Mouse (Mus musculus): ENCODE results near the gene Il15ra. TPM values are rescaled to one million over a fixed set of nuclear protein-coding genes. Genes with fewer than 3 reads are reported as not detected.

The Il15ra gene
- polyA plus RNA-seq, 1 experiment, result 33.2 TPM

- Histone ChIP-seq H3K27ac (ENCODE audit: insufficient read depth, low read length) (no peak overlapping the region), H3K27me3 (ENCODE audit: control insufficient read depth, insufficient read depth, low read length) (no peaks in the 10 kb centered on the region), H3K4me3 (ENCODE audit: extremely low read depth, insufficient read depth, insufficient read length) (no peak overlapping the region), H3K36me3 (ENCODE audit: control insufficient read depth, insufficient read depth, low read length) (0 out of 2 replicates have a peak, but pooled peaks cover 2% of the 10 kb centered on the region), H3K4me1 (ENCODE audit: control insufficient read depth, insufficient read depth, insufficient read length) (no peaks in the 10 kb centered on the region)
- TF ChIP-seq CTCF (IDR thresholded peaks at IDR 0.05; ENCODE audit: extremely low read depth, insufficient read depth, insufficient read length, insufficient replicate concordance), result no peak
- TF ChIP-seq POLR2A (IDR thresholded peaks at IDR 0.05; ENCODE audit: low read depth, low read length), result no peak
- DNase-seq (ENCODE audit: low read depth in 1 of 2, low spot score in 2 of 2), result no peak
- 89% methylated on average over 2 of the region's 2 CpGs for WGBS
These were observed 13.5 kb downstream of the Il15ra start for GRCm38 (mm10) chr2:11718573-11718972.

GRCm38 (mm10) chr2:11722564-11722963 lies 17.5 kb downstream of the Il15ra start:
- TF ChIP-seq CTCF (IDR thresholded peaks at IDR 0.05; ENCODE audit: extremely low read depth, insufficient read depth, insufficient read length, insufficient replicate concordance) (no peak), POLR2A (IDR thresholded peaks at IDR 0.05; ENCODE audit: low read depth, low read length) (no peak)
- H3K4me3 ChIP-seq (ENCODE audit: extremely low read depth, insufficient read depth, insufficient read length), result no peak overlapping the region
- 0 out of 2 replicates have a peak, but pooled peaks cover 2% of the 10 kb centered on the region for H3K36me3 ChIP-seq (ENCODE audit: control insufficient read depth, insufficient read depth, low read length)
- DNase-seq (ENCODE audit: low read depth in 1 of 2, low spot score in 2 of 2), result no peak
- H3K27me3 ChIP-seq (ENCODE audit: control insufficient read depth, insufficient read depth, low read length), result no peaks in the 10 kb centered on the region
- no peaks in the 10 kb centered on the region for H3K4me1 ChIP-seq (ENCODE audit: control insufficient read depth, insufficient read depth, insufficient read length)
- 86% methylated on average over 9 of the region's 9 CpGs for WGBS
- no peak overlapping the region for H3K27ac ChIP-seq (ENCODE audit: insufficient read depth, low read length)

GRCm38 (mm10) chr2:11727574-11727973 lies 22.5 kb downstream of the Il15ra start:
- Histone ChIP-seq H3K36me3 (ENCODE audit: control insufficient read depth, insufficient read depth, low read length) (peaks cover 2% of the 10 kb centered on the region; the same call in 1 of the 2 replicates), H3K4me3 (ENCODE audit: extremely low read depth, insufficient read depth, insufficient read length) (no peak overlapping the region), H3K27ac (ENCODE audit: insufficient read depth, low read length) (no peak overlapping the region), H3K4me1 (ENCODE audit: control insufficient read depth, insufficient read depth, insufficient read length) (no peaks in the 10 kb centered on the region), H3K27me3 (ENCODE audit: control insufficient read depth, insufficient read depth, low read length) (no peaks in the 10 kb centered on the region)
- TF ChIP-seq POLR2A (IDR thresholded peaks at IDR 0.05; ENCODE audit: low read depth, low read length) (no peak), CTCF (IDR thresholded peaks at IDR 0.05; ENCODE audit: extremely low read depth, insufficient read depth, insufficient read length, insufficient replicate concordance) (no peak)
- WGBS, result 92% methylated on average over 5 of the region's 5 CpGs
- no peak for DNase-seq (ENCODE audit: low read depth in 1 of 2, low spot score in 2 of 2)

GRCm38 (mm10) chr2:11729091-11729490 lies 24.0 kb downstream of the Il15ra start:
- peaks cover 2% of the 10 kb centered on the region; the same call in 1 of the 2 replicates for H3K36me3 ChIP-seq (ENCODE audit: control insufficient read depth, insufficient read depth, low read length)

GRCm38 (mm10) chr2:11732978-11733377 lies 27.9 kb downstream of the Il15ra start:
- no peak overlapping the region for H3K4me3 ChIP-seq (ENCODE audit: extremely low read depth, insufficient read depth, insufficient read length)

More at GRCm38 (mm10) chr2:11729091-11729490, 24.0 kb downstream of the Il15ra start:
- DNase-seq (ENCODE audit: low read depth in 1 of 2, low spot score in 2 of 2), result no peak
- Histone ChIP-seq H3K4me3 (ENCODE audit: extremely low read depth, insufficient read depth, insufficient read length) (no peak overlapping the region), H3K27ac (ENCODE audit: insufficient read depth, low read length) (no peak overlapping the region), H3K27me3 (ENCODE audit: control insufficient read depth, insufficient read depth, low read length) (no peaks in the 10 kb centered on the region), H3K4me1 (ENCODE audit: control insufficient read depth, insufficient read depth, insufficient read length) (no peaks in the 10 kb centered on the region)
- 81% methylated on average over 3 of the region's 3 CpGs for WGBS
- no peak for TF ChIP-seq POLR2A (IDR thresholded peaks at IDR 0.05; ENCODE audit: low read depth, low read length)
- TF ChIP-seq CTCF (IDR thresholded peaks at IDR 0.05; ENCODE audit: extremely low read depth, insufficient read depth, insufficient read length, insufficient replicate concordance), result no peak

GRCm38 (mm10) chr2:11735853-11736252 lies 30.8 kb downstream of the Il15ra start:
- TF ChIP-seq POLR2A (IDR thresholded peaks at IDR 0.05; ENCODE audit: low read depth, low read length) (no peak), CTCF (IDR thresholded peaks at IDR 0.05; ENCODE audit: extremely low read depth, insufficient read depth, insufficient read length, insufficient replicate concordance) (no peak)
- no peak overlapping the region for H3K4me3 ChIP-seq (ENCODE audit: extremely low read depth, insufficient read depth, insufficient read length)
- no peaks in the 10 kb centered on the region for H3K4me1 ChIP-seq (ENCODE audit: control insufficient read depth, insufficient read depth, insufficient read length)
- no peaks in the 10 kb centered on the region for H3K27me3 ChIP-seq (ENCODE audit: control insufficient read depth, insufficient read depth, low read length)
- no peak overlapping the region for H3K27ac ChIP-seq (ENCODE audit: insufficient read depth, low read length)
- 78% methylated on average over 6 of the region's 6 CpGs for WGBS
- no peaks in the 10 kb centered on the region for H3K36me3 ChIP-seq (ENCODE audit: control insufficient read depth, insufficient read depth, low read length)
- no peak for DNase-seq (ENCODE audit: low read depth in 1 of 2, low spot score in 2 of 2)

More at GRCm38 (mm10) chr2:11732978-11733377, 27.9 kb downstream of the Il15ra start:
- Histone ChIP-seq H3K27me3 (ENCODE audit: control insufficient read depth, insufficient read depth, low read length) (no peaks in the 10 kb centered on the region), H3K4me1 (ENCODE audit: control insufficient read depth, insufficient read depth, insufficient read length) (no peaks in the 10 kb centered on the region), H3K27ac (ENCODE audit: insufficient read depth, low read length) (no peak overlapping the region), H3K36me3 (ENCODE audit: control insufficient read depth, insufficient read depth, low read length) (peaks cover 2% of the 10 kb centered on the region; the same call in 1 of the 2 replicates)
- DNase-seq (ENCODE audit: low read depth in 1 of 2, low spot score in 2 of 2), result no peak
- TF ChIP-seq CTCF (IDR thresholded peaks at IDR 0.05; ENCODE audit: extremely low read depth, insufficient read depth, insufficient read length, insufficient replicate concordance), result no peak
- TF ChIP-seq POLR2A (IDR thresholded peaks at IDR 0.05; ENCODE audit: low read depth, low read length), result no peak
- WGBS, result 88% methylated on average over 5 of the region's 5 CpGs

GRCm38 (mm10) chr2:11738794-11739193 lies 33.7 kb downstream of the Il15ra start:
- no peak overlapping the region for H3K27ac ChIP-seq (ENCODE audit: insufficient read depth, low read length)
- TF ChIP-seq POLR2A (IDR thresholded peaks at IDR 0.05; ENCODE audit: low read depth, low read length) (no peak), CTCF (IDR thresholded peaks at IDR 0.05; ENCODE audit: extremely low read depth, insufficient read depth, insufficient read length, insufficient replicate concordance) (no peak)
- H3K27me3 ChIP-seq (ENCODE audit: control insufficient read depth, insufficient read depth, low read length), result no peaks in the 10 kb centered on the region
- H3K4me3 ChIP-seq (ENCODE audit: extremely low read depth, insufficient read depth, insufficient read length), result no peak overlapping the region
- no peaks in the 10 kb centered on the region for H3K4me1 ChIP-seq (ENCODE audit: control insufficient read depth, insufficient read depth, insufficient read length)
- no peak for DNase-seq (ENCODE audit: low read depth in 1 of 2, low spot score in 2 of 2)
- H3K36me3 ChIP-seq (ENCODE audit: control insufficient read depth, insufficient read depth, low read length), result peaks cover 7% of the 10 kb centered on the region
- 97% methylated on average over 3 of the region's 3 CpGs for WGBS

Measured in spleen, adult 2 months (tissue).